Mouse (Mus musculus) layer of hippocampus, adult 2 months (tissue): Measurements from ENCODE around the gene Serpinb7. TPM values are rescaled to one million over a fixed set of nuclear protein-coding genes. Genes with fewer than 3 reads are reported as not detected.

Source experiments
- DNase-seq, 2 experiments: peaks; one replicate each; pipeline ENCODE4 v3.0.0; 2022; ENCODE audit warnings: low spot score in 2 of 2
- H3K27ac ChIP-seq: fragments of 200-600 bp; 2 replicates; pipeline ENCODE4 v1.8.1; 2022
- H3K4me3 ChIP-seq: fragments of 200-600 bp; 2 replicates; pipeline ENCODE4 v1.8.1; 2022; ENCODE audit warnings: mild to moderate bottlenecking
- CTCF ChIP-seq: fragments of 200-600 bp; conservative IDR thresholded peaks from 2 replicates; pipeline ENCODE4 v1.8.1; 2022; ENCODE audit warnings: antibody characterized with exemption, mild to moderate bottlenecking, moderate library complexity
- long read RNA-seq, 2 experiments: library from polyadenylated mRNA; stranded (forward); transcript quantifications; one replicate each; pipeline ENCODE4 v2.0.0; 2021; ENCODE audit warnings: borderline mapping rate in 2 of 2
- total RNA-seq, 2 experiments: library from RNA; stranded (reverse); gene quantifications; 2 replicates each; pipeline ENCODE4 v1.2.3; 2021

Serpinb7 gene
- not detected for total RNA-seq
- long read RNA-seq, experiment 1, result 0 reads
- long read RNA-seq, experiment 2, result 0 reads

DNA sequence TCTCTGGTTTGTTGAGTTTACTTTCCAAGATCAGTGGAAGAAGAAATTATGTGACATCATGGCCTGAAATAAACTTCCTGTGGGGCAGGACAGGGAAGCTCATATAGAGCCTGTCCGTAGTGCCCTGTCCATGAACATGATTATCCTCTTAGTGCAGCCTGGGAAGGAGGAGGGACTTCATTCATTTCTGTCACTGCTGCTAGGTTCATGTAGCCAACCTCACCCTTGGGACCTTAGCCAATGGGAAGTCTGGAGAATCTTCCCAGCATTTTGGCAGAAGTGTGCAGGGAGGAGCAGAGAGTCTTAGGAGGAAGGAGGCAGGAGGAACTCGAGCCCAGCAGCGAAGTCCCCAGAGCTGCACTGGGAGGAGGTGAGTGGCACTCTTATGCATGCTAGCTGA, at the start of gene Serpinb7:
Gene Serpinb7 (plus strand): TSS at position 301 of the 400 bp plus-strand sequence.
- no peak for TF ChIP-seq CTCF
- no peak within 1 kb of the TSS for H3K27ac ChIP-seq
- no peak for DNase-seq
- H3K4me3 ChIP-seq, result no peak within 1 kb of the TSS

DNA sequence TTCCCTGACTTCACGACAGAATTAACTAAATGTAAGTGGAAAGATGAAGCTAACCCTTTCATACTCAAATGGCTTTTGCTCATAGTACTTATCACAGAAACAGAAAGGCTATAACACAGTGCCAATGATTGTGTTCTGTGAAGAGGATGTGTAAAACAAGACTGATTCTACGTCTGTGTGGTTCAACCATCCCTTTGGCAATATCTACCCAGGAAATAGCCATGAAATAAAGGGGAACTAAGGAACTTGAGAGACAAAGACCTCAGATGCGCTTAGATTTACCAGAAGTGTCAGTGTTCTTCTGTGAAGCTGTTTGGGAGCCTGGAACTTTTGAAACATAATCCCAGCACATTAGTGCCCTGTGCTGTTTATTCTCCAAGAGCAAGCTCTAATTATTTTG, 49.1 kb upstream of the Serpinb7 start:
- Histone ChIP-seq H3K4me3 (no peak overlapping the region), H3K27ac (no peak overlapping the region)
- DNase-seq, result no peak
- TF ChIP-seq CTCF, result no peak

DNA sequence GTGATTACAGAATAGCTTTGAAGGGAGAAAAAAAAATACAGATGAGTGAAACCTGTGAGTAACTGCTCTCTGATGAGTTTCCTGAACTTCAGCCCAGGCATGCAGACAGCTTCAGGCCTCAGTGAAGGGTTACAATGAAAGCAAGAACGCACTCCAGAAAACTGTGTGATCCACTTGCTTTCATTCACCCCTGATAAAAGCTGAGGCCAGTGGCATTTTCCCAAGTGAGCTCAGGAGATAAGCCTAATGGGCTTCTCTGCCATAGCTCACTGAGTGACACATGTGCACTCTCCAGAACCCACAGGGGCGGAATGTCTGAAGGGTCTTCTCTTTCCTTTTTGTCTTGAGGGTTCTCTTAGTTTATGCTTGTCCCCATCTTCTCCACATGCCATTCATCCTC, 48.3 kb upstream of the Serpinb7 start:
- no peak for TF ChIP-seq CTCF
- no peak for DNase-seq
- H3K4me3 ChIP-seq, result no peak overlapping the region

DNA sequence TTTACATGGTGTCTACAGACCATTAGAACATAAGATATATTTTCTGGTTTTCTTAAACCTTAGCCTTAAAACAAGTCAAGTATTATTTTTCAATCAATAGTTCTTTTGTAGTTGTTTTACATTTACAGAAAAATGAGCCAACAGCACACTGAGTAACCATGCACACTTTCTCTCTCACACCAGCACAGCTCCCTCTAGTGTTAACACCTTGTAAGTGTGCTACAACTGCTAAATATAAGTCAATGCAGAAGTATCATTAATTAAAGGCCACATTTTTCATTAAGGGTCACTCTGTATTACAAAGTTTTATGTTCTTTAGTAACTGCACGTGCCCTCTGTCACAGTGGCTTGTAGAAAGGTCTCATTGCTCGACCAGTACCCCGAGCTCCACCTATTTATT, 46.4 kb upstream of the Serpinb7 start:
- DNase-seq, result no peak
- no peak overlapping the region for H3K27ac ChIP-seq
- H3K4me3 ChIP-seq, result no peak overlapping the region
- TF ChIP-seq CTCF, result peak; percentile 70

More for the DNA sequence above, 48.3 kb upstream of the Serpinb7 start:
- H3K27ac ChIP-seq, result no peak overlapping the region

DNA sequence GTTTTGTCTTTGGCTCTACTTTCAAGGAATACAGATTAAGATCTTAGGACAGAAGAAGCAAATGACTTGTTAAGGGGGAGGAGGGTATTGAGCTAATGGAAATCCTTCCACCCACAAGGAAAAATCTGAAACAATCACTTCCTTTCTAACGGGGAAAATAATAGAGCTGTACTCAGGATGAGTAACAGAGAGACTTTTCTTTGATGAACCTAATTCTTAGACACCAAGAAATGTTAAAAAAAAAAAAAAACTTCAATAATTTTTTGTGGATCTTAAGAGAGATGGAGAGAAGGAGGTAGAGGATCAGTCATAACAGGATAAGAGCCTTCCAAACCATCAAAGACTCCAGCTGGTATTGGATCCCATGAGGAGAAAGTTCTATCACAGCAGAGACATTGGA, 38.6 kb upstream of the Serpinb7 start, which contains the start of gene Serpinb11:
Gene Serpinb11 (plus strand): TSS at position 301 of the 400 bp plus-strand sequence.
- no peak for DNase-seq
- no peak within 1 kb of the TSS for H3K27ac ChIP-seq
- no peak within 1 kb of the TSS for H3K4me3 ChIP-seq
- TF ChIP-seq CTCF, result no peak

DNA sequence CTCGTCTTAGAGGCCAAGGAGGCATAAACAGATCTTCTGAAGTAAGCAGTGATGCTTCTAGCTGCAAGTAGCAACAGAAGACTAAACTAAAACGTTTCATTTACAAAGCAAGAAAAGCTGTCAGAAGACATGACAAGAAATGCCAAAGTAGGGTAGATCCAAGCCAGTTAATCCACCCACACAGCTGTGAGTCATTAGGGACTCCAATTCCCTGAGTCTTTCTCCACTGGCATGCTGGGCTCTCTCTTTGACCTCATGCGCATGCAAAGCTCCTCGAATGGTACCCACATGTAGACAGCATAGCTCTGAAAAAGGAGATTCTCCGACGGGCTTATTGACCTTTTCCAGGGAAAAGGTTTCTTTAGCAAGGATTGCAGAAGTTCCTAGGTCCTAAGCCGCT, 33.5 kb upstream of the Serpinb7 start:
- no peak overlapping the region for H3K4me3 ChIP-seq
- no peak overlapping the region for H3K27ac ChIP-seq
- no peak for DNase-seq
- TF ChIP-seq CTCF, result no peak

DNA sequence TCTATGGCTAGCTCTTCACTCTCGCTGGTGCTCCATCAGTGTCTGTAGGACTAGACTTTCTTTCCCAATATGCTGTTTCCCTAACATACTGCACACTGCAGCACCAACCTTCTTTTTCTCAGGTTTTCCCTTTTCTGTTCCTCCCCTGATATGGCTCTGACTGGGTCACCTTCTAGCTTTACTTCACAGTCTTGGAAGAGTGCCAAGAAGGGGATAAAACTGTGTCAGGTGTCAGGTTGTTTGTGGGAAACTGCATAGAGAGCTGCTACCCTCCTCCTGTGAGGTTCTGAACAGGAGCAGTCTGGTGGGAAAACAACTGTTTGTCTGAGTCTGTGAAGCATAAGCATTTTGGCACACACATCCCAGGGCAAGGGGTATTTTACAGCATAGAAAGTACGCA, 30.5 kb upstream of the Serpinb7 start:
- TF ChIP-seq CTCF, result no peak
- Histone ChIP-seq H3K4me3 (no peak overlapping the region), H3K27ac (no peak overlapping the region)
- no peak for DNase-seq

DNA sequence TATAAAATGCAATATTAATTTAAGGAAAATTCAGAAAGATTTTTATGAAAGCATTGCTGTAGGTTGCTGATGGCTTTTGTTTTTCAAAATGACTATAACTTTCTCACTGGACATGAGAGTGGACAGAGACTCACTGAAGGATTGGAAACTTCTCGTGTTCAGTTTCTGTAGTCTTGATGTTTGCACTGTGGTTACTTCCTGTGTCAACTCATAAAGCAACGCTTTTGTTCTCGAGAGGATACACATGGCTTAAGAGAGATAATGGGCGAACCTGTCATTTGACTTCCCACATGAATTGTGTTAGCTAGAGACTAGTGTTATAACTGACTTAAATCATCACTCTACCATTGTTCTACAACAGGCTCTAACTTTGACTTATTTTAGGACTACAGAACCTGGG, 22.5 kb upstream of the Serpinb7 start:
- H3K4me3 ChIP-seq, result no peak overlapping the region
- DNase-seq, result no peak
- no peak overlapping the region for H3K27ac ChIP-seq
- no peak for TF ChIP-seq CTCF

DNA sequence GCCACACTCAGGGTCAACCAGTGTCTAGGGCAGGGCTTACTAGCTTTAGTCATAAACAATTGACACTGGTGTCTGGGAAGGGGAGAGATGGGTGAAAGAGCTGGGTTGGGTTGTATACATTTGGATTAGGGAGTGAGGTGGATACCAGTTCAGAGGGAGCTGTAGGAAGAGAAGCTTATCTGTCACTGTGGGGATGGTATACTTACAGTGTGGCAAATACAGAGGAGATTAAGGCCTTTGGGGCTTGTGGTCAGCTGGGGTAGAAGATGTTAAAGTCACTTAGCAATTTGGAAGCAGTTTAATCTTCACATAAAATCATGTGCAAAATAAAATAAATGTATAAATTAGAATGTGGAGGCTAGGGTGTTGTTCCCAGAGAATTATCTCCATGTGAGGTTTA, 21.1 kb upstream of the Serpinb7 start:
- no peak for TF ChIP-seq CTCF
- Histone ChIP-seq H3K4me3 (no peak overlapping the region), H3K27ac (no peak overlapping the region)
- DNase-seq, result no peak

DNA sequence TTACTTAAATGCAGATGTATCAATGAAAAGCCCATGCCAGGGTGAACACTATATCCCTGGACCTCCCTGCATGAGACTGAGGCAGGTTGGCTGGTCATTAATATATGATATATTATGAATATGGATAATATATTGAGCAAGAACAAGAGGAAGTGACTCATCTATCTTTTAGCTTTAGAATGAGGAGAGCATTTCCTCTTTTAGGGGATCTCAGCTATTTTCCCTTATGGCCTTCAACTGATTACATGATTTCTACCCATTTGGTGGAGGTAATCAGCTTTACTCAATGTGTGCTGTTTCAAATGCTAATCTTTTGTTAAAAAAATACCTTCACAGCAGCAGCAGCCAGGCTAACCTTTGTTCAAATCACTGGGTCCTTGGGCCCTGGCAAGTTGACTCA, 18.0 kb upstream of the Serpinb7 start:
- no peak overlapping the region for H3K27ac ChIP-seq
- no peak for DNase-seq
- no peak for TF ChIP-seq CTCF
- no peak overlapping the region for H3K4me3 ChIP-seq

DNA sequence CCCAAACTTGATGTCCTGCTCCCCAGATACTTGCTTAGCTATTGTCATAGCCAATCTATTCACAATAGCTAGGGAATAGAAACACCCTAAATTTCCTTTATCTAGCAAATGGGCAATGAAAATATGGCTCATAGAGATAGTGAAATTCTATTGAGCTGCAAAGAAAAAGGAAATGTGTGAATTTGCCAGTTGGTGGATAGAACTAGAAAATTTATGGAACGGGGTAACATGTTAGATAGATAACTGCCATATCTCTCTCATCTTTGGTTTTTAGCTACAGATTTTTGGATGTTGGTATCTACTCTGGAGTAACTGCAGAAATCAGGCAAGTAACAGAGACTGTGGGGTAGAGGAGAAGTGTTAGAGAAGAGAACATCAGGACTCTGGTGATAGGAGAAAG, 17.1 kb upstream of the Serpinb7 start:
- DNase-seq, result no peak
- no peak for TF ChIP-seq CTCF
- Histone ChIP-seq H3K4me3 (no peak overlapping the region), H3K27ac (no peak overlapping the region)

DNA sequence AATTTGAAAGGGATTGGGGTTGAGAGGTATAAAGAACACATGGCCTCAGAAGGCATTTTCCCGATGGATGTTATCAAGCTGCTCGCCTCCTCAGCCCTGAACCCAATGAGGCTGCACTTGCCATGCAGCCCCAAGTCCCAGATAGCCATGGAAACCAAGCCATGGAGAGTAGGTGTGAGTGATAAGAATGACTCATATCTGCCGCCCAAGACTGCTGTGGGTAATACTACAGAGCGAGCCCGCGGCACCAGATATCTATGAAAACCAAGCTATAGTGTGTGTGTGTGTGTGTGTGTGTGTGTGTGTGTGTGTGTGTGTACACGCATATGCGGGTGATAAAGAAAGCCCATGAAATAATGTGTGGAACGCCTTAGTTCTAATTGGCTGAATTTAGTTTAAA, 14.9 kb upstream of the Serpinb7 start:
- Histone ChIP-seq H3K4me3 (no peak overlapping the region), H3K27ac (no peak overlapping the region)
- TF ChIP-seq CTCF, result no peak
- DNase-seq, result no peak

DNA sequence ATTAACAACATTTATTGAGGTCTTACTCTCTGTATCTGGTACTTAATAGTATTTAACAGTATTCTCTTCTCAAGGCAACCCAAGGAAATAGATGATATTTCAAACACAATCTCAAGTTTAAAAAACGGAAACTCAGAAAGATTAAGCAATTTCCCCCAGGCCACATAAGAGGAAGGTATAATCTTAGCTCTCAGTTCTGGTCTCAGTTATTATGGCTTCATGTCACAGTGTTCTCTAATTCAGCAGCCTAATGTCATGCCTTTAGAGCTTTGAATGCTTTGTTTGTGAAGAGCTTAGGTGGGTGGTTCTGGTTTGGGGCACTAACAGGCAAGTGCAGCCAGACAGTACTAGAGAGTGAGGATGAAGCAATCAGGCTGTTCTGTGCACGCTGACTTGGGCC, 9.7 kb upstream of the Serpinb7 start:
- TF ChIP-seq CTCF, result no peak
- no peak overlapping the region for H3K27ac ChIP-seq
- DNase-seq, result no peak
- no peak overlapping the region for H3K4me3 ChIP-seq

DNA sequence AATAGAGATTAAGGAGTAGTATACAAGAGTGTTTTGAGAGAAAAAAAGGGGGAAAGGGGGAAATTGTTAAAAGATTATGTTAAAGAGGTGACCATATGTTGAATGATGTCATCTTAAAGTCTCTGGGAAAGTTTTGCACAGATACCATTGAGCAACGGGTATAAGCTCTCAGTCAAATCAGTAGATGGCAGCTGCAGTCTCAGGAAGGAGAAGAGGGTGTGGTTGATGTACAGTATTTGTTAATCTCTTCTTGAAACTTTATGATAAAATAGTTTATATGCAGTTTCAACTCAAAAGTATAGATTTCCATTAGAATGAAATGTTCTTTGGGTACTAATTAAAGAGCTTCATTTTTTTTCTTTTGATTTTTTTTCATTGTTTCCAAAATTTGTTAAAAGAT, 2.0 kb upstream of the Serpinb7 start:
- no peak for DNase-seq
- no peak for TF ChIP-seq CTCF
- H3K27ac ChIP-seq, result no peak overlapping the region
- H3K4me3 ChIP-seq, result no peak overlapping the region

DNA sequence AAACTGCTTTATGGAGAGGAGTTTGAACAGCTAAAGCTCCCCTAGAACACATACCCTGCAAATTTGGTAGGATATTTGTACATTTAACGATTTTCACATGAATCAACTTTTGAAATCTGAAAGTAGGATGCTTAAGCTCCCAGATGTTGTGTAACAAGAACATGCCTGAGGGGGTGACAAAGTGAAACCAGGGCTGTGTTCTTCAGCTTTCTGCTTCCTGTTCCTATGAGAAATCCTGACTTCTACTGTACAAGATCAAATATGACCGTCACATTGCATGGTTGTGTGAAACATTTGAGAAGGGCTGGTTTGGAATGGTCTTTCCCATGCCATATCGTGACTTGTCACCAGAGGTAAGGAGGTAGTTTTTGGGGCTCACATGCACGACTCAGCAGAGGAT, 2.6 kb downstream of the Serpinb7 start:
- no peak overlapping the region for H3K4me3 ChIP-seq
- DNase-seq, result no peak
- H3K27ac ChIP-seq, result no peak overlapping the region
- TF ChIP-seq CTCF, result no peak
